Mouse (Mus musculus): ENCODE data around the gene Znrd1as. TPM values are rescaled to one million over a fixed set of nuclear protein-coding genes. Genes with fewer than 3 reads are reported as not detected.

Znrd1as gene
- polyA plus RNA-seq, 1 experiment from 2014 or later: 6.3 TPM

DNA sequence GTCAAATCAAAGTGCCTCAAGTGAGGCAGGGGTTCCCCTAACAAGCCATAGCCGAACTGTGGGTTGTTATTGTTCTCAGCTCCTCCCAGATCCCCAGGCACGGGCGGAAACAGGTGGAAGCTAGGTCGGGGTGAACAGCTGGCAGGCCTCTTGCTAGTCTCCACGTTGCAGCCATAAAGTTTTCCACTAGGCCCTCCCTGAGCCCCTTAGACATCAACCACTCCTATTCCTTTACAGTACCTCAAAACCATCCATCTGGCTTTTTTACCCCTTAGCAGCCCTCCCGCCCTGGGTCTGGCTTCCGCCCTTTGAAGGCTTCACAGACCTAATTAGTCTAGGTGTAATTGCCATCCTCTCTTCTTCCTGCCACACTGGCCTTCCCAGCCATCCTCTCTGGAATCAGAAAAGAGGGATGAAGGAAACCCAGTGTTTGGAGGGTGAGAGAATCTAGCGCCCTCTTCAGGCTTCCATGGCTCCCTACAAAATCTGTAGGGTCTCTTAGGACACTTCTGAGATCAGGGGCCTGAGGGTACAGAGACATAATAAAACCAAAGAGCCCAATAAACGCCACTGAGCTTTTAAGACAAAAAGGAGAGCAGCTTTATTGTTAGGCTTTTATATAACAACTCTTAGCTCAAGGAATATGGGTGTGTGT is 14.1 kb upstream of the Znrd1as start:
- DNase-seq (ENCODE audit: low spot score): no peak

GRCm38 (mm10) chr17:36947051-36947819 is 11.2 kb upstream of the Znrd1as start:
- Histone ChIP-seq H3K9ac (ENCODE audit: low read length) (peak overlapping the region; percentile 80), H3K27ac (ENCODE audit: low read depth, low read length) (peak overlapping the region; percentile 33; the same call in 1 of the 2 replicates), H3K4me3 (ENCODE audit: low read depth, low read length) (peak overlapping the region; percentile 44), H3K36me3 (ENCODE audit: control insufficient read depth, insufficient read depth, low read length) (peaks cover 16% of the 10 kb centered on the region), H3K4me1 (ENCODE audit: control insufficient read depth, insufficient read depth, low read length) (peaks cover 14% of the 10 kb centered on the region), H3K27me3 (replicated peaks; ENCODE audit: control insufficient read depth, insufficient read depth, low read length) (peaks cover 25% of the 10 kb centered on the region), H3K9me3 (replicated peaks; ENCODE audit: control insufficient read depth, low read length) (no peaks in the 10 kb centered on the region), H3K4me2 (ENCODE audit: low read length) (peak overlapping the region; percentile 90)
- WGBS: 1% methylated on average over 61 of the region's 62 CpGs
- DNase-seq (ENCODE audit: low spot score) (peak; percentile 61), ATAC-seq (peak; percentile 47)

More for the DNA sequence above, 14.1 kb upstream of the Znrd1as start:
- no peak for ATAC-seq
- no peak overlapping the region for H3K27ac ChIP-seq (ENCODE audit: low read depth, low read length)
- H3K4me1 ChIP-seq (ENCODE audit: control insufficient read depth, insufficient read depth, low read length): peaks cover 5% of the 10 kb centered on the region
- H3K4me3 ChIP-seq (ENCODE audit: low read depth, low read length): no peak overlapping the region
- H3K27me3 ChIP-seq (replicated peaks; ENCODE audit: control insufficient read depth, insufficient read depth, low read length): peaks cover 25% of the 10 kb centered on the region
- H3K4me2 ChIP-seq (ENCODE audit: low read length): no peak overlapping the region
- H3K9ac ChIP-seq (ENCODE audit: low read length): no peak overlapping the region
- WGBS: 15% methylated on average over 9 of the region's 9 CpGs
- H3K9me3 ChIP-seq (replicated peaks; ENCODE audit: control insufficient read depth, low read length): no peaks in the 10 kb centered on the region
- H3K36me3 ChIP-seq (ENCODE audit: control insufficient read depth, insufficient read depth, low read length): peaks cover 12% of the 10 kb centered on the region

DNA sequence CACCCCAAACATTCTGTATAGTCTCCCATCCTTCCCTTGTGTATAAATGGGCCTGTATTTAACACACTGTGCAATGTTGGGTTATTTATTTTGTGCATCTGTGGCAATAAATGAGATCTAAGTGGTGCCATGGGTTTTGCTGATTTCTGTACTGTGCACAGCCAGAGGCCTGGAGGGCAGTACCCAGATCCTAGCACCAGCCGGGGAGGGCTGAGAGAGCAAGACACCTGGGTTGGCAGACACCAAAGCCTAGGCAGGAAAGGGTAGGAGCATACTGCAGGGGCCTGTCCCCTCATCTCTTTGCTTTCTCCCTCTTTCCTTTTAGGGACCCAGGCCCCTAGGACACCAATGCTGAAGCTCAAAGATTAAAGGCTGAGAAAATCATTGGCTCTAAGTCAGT is 10.1 kb upstream of the Znrd1as start:
- H3K27ac ChIP-seq (ENCODE audit: low read depth, low read length): no peak overlapping the region
- H3K9ac ChIP-seq (ENCODE audit: low read length): no peak overlapping the region
- DNase-seq (ENCODE audit: low spot score) (no peak), ATAC-seq (no peak)
- peaks cover 14% of the 10 kb centered on the region for H3K4me1 ChIP-seq (ENCODE audit: control insufficient read depth, insufficient read depth, low read length)
- H3K36me3 ChIP-seq (ENCODE audit: control insufficient read depth, insufficient read depth, low read length): peaks cover 16% of the 10 kb centered on the region
- H3K4me3 ChIP-seq (ENCODE audit: low read depth, low read length): no peak overlapping the region
- H3K4me2 ChIP-seq (ENCODE audit: low read length): no peak overlapping the region
- WGBS: 95% methylated on average over 1 of the region's 1 CpGs
- peaks cover 15% of the 10 kb centered on the region for H3K27me3 ChIP-seq (replicated peaks; ENCODE audit: control insufficient read depth, insufficient read depth, low read length)
- H3K9me3 ChIP-seq (replicated peaks; ENCODE audit: control insufficient read depth, low read length): no peaks in the 10 kb centered on the region

GRCm38 (mm10) chr17:36949265-36949664 is 9.1 kb upstream of the Znrd1as start:
- Histone ChIP-seq H3K4me2 (ENCODE audit: low read length) (no peak overlapping the region), H3K9ac (ENCODE audit: low read length) (no peak overlapping the region), H3K27me3 (replicated peaks; ENCODE audit: control insufficient read depth, insufficient read depth, low read length) (peaks cover 5% of the 10 kb centered on the region; the same call in 1 of the 2 replicates), H3K9me3 (replicated peaks; ENCODE audit: control insufficient read depth, low read length) (no peaks in the 10 kb centered on the region), H3K27ac (ENCODE audit: low read depth, low read length) (no peak overlapping the region), H3K36me3 (ENCODE audit: control insufficient read depth, insufficient read depth, low read length) (peaks cover 16% of the 10 kb centered on the region), H3K4me3 (ENCODE audit: low read depth, low read length) (no peak overlapping the region), H3K4me1 (ENCODE audit: control insufficient read depth, insufficient read depth, low read length) (peaks cover 14% of the 10 kb centered on the region)
- 94% methylated on average over 8 of the region's 8 CpGs for WGBS
- no peak for DNase-seq (ENCODE audit: low spot score)
- no peak for ATAC-seq

DNA sequence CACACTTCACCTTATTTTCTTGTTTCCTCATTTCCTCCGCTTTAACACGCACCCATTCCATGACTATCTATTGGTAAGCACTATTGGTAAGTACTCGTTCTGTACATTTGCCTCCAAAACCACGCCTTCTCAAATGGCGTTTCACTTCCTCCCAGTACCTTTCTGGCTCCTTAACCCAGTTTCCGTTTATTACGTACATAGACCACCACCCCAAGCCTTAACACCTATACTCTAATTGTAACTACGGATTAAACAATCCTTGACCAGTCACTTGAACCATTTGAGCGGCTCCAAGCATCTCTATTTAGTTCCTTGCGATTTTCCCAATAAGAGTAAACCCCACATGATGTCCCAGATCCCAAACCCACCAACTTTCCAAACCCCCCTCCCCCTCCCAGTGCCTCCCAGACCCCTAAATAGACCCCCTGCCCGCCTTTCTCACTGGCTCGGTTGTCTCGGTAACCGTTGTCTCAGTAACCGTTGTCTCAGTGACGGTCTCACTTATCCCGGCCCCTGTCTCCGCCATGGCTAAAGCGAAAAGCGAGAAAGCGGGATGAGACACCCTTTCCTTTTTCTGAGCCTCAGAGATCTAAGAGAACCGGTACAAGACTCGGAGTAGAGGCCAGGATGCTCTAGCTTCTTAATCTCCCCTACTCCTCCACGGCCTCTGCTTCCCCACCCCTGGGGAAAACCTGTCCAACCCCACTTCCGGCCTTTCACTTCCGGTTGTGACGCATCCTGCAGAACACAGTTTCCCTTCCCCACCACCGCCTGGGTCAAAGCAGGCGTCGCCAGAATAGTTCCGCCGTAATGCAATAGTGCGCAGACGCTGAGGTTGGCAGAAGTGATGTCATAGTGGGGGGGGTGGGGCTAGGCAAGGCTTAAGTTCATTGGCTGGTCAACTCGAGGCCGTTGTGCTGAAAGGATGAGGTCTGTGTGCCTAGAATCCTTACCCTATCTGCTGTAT is 7.1 kb upstream of the Znrd1as start, which contains the start of gene Ppp1r11:
Gene Ppp1r11, minus strand, starts transcription at position 761 of the 967 bp plus-strand sequence.
- peaks cover 14% of the 10 kb centered on the region for H3K4me1 ChIP-seq (ENCODE audit: control insufficient read depth, insufficient read depth, low read length)
- peak; percentile 99 for DNase-seq (ENCODE audit: low spot score)
- no peaks in the 10 kb centered on the region for H3K9me3 ChIP-seq (replicated peaks; ENCODE audit: control insufficient read depth, low read length)
- H3K27ac ChIP-seq (ENCODE audit: low read depth, low read length): peak within 1 kb of the TSS; percentile 84
- peak within 1 kb of the TSS; percentile 58 for H3K4me3 ChIP-seq (ENCODE audit: low read depth, low read length)
- 3% methylated on average over 36 of the region's 36 CpGs for WGBS
- peak within 1 kb of the TSS; percentile 87 for H3K4me2 ChIP-seq (ENCODE audit: low read length)
- H3K36me3 ChIP-seq (ENCODE audit: control insufficient read depth, insufficient read depth, low read length): peaks cover 29% of the 10 kb centered on the region
- peak within 1 kb of the TSS; percentile 87 for H3K9ac ChIP-seq (ENCODE audit: low read length)
- ATAC-seq: peak; percentile 96
- no peaks in the 10 kb centered on the region for H3K27me3 ChIP-seq (replicated peaks; ENCODE audit: control insufficient read depth, insufficient read depth, low read length)

- no peaks in the 10 kb centered on the region for H3K9me3 ChIP-seq (replicated peaks; ENCODE audit: control insufficient read depth, low read length)
- H3K27me3 ChIP-seq (replicated peaks; ENCODE audit: control insufficient read depth, insufficient read depth, low read length): no peaks in the 10 kb centered on the region
- WGBS: 89% methylated on average over 2 of the region's 2 CpGs
- H3K4me2 ChIP-seq (ENCODE audit: low read length): no peak overlapping the region
- DNase-seq (ENCODE audit: low spot score): no peak
- no peak overlapping the region for H3K27ac ChIP-seq (ENCODE audit: low read depth, low read length)
- peaks cover 12% of the 10 kb centered on the region for H3K4me1 ChIP-seq (ENCODE audit: control insufficient read depth, insufficient read depth, low read length)
- H3K4me3 ChIP-seq (ENCODE audit: low read depth, low read length): no peak overlapping the region
- no peak overlapping the region for H3K9ac ChIP-seq (ENCODE audit: low read length)
- ATAC-seq: no peak
- peaks cover 34% of the 10 kb centered on the region for H3K36me3 ChIP-seq (ENCODE audit: control insufficient read depth, insufficient read depth, low read length)
Measured at GRCm38 (mm10) chr17:36952631-36953030, 5.8 kb upstream of the Znrd1as start.

GRCm38 (mm10) chr17:36953062-36953461 is 5.3 kb upstream of the Znrd1as start:
- no peak overlapping the region for H3K27ac ChIP-seq (ENCODE audit: low read depth, low read length)
- H3K9me3 ChIP-seq (replicated peaks; ENCODE audit: control insufficient read depth, low read length): no peaks in the 10 kb centered on the region
- no peak overlapping the region for H3K4me2 ChIP-seq (ENCODE audit: low read length)
- H3K4me3 ChIP-seq (ENCODE audit: low read depth, low read length): no peak overlapping the region
- no peaks in the 10 kb centered on the region for H3K27me3 ChIP-seq (replicated peaks; ENCODE audit: control insufficient read depth, insufficient read depth, low read length)
- no peak for ATAC-seq
- H3K4me1 ChIP-seq (ENCODE audit: control insufficient read depth, insufficient read depth, low read length): peaks cover 14% of the 10 kb centered on the region
- DNase-seq (ENCODE audit: low spot score): no peak
- 86% methylated on average over 1 of the region's 1 CpGs for WGBS
- peaks cover 34% of the 10 kb centered on the region for H3K36me3 ChIP-seq (ENCODE audit: control insufficient read depth, insufficient read depth, low read length)
- H3K9ac ChIP-seq (ENCODE audit: low read length): no peak overlapping the region

- H3K9ac ChIP-seq (ENCODE audit: low read length): peak overlapping the region; percentile 83
- peaks cover 18% of the 10 kb centered on the region for H3K36me3 ChIP-seq (ENCODE audit: control insufficient read depth, insufficient read depth, low read length)
- H3K9me3 ChIP-seq (replicated peaks; ENCODE audit: control insufficient read depth, low read length): no peaks in the 10 kb centered on the region
- H3K27me3 ChIP-seq (replicated peaks; ENCODE audit: control insufficient read depth, insufficient read depth, low read length): no peaks in the 10 kb centered on the region
- ATAC-seq (peak; percentile 19; the same call in 1 of the 2 replicates), DNase-seq (ENCODE audit: low spot score) (no peak)
- H3K4me2 ChIP-seq (ENCODE audit: low read length): peak overlapping the region; percentile 63
- 11% methylated on average over 12 of the region's 12 CpGs for WGBS
- H3K27ac ChIP-seq (ENCODE audit: low read depth, low read length): no peak overlapping the region
- peak overlapping the region; percentile 65 for H3K4me3 ChIP-seq (ENCODE audit: low read depth, low read length)
- H3K4me1 ChIP-seq (ENCODE audit: control insufficient read depth, insufficient read depth, low read length): peaks cover 9% of the 10 kb centered on the region
Measured at GRCm38 (mm10) chr17:36958884-36959283, 492 bp downstream of the Znrd1as start.
